Mouse (Mus musculus): ENCODE measurements around the gene Ace2.

Ace2 gene

DNA sequence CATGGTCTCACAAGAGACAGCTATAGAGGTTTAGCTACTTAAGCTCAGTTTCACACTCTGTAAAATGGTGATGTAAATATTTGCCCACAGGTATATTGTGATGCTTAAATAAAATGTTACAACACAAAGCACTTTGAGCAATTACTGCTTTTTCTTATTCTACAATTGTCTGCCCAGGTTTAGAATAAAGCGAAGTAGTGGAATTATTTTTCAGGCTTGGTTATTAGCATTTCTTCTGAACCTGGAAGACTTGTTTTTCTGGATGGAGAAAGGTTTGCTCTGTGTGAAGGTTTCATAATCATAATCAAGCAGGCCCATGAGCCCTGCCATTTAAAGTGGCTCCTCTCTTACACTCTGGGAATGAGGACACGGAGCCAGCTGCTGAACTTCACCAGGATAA is at the start of gene Ace2:
Gene Ace2, plus strand, starts transcription at position 301 of the 400 bp plus-strand sequence.
- DNase-seq: no peak

DNA sequence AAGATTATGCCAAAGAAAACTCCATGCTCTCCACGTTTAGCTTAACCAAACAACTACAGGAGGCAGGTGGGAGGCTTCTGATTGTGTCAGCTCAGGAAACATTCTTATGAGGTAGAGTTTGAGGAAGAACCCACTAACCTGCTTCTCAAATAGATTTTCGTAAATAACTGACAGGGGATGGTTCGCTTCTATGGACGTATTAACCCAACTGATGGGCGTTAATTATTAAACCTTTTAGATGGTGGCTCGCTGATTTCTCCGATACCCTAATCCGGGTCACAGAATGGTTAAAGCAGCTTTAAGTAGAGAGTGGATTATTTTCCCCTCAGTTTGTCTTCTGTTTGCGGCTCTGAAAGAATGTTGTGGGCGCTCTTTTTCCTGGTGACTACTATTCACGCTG is 49.2 kb upstream of the Ace2 start:
- DNase-seq: no peak

DNA sequence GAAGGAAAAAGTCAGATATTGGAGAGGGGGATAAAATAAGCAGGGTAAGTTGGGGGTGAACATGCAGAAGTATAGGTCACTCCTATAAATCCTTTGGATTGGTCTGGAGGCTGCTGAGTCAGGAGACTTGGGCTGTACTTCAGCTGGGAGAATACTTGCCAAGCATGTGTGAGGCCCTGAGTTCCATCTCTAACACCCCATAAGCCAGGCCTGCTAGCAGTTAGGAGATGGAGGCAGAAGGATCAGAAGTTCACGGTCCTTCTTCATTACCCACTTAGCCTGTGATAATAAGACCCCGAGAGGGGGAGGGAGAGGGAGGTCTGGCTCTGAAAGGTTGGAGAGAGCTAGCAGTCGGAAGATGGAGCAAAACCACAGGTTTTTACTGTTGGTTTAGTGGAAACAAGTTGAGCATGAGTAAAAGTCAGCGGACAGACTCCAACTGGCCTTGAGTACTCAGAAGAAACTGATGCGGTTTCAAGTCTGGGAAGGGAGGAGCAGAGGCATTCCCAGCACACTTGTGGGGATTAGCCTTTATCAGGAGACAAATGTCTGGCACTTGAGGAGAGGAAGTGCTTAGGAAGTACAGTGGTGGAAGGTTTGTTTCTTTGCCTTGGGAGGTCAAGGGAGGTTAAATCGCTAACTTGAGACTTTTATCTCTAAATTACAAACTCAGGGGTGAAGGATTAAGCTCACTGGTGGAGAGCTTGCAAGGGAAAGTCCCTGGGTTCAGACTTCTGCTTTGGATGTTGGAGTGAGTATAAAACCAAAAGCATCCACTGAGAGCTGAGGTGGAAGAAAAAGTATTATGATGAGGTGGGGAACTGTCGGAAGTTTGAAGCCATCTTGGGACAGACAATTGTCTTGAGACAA is 46.6 kb upstream of the Ace2 start:
- no peak for DNase-seq

DNA sequence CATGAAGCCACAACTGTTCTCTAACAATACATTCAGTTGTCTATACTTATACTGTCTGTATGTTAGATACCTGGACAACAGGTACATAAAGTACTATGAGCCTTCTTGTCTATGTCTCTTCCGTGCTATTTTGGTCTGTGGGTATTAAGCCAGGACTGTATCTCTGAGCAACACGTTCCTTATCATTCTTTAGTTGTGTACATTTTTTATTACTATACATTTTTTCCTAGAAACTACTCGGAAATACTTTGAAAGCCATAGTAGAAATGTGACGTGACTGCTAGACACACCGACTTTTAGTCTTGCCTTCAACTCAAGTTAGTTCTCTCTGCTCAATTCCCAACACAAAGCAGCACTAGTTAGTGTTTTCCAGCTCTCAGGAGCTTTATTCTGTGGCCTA is 45.7 kb upstream of the Ace2 start:
- no peak for DNase-seq

DNA sequence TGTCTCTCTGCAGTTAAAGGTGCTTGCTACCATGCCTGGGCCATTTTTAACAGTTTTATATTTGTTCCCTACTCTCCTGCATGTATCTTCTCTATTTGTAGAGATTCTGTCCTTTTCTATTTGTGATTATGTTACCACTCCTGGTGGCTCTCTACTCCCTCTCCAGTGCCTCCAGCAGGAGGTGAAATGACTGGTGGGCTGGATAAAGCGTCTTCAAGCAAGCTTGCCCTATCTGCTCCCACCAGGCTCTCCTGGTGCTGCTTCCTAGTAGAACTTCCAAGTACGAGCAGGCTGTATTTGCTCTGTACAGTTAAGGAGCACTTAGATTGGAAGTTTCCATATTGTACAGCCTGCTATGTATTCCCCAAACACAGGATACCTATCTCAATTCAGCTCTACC is 43.3 kb upstream of the Ace2 start:
- no peak for DNase-seq

DNA sequence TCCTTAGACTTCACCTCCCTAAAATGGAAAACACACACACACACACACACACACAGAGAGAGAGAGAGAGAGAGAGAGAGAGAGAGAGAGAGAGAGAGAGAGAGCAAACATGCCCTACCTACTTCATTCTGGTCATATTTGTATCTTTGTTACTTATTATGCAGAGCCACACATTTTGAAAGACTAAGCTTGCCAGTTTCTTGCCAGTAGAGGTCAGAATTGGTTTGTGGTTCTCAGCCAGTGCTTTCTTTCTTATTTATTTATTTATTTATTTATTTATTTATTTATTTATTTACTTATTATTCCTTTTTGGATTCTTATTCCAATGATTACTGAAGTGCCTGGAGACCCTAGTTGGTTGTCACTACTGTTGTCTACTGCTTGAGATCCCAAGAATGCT is 37.6 kb upstream of the Ace2 start:
- DNase-seq: no peak

DNA sequence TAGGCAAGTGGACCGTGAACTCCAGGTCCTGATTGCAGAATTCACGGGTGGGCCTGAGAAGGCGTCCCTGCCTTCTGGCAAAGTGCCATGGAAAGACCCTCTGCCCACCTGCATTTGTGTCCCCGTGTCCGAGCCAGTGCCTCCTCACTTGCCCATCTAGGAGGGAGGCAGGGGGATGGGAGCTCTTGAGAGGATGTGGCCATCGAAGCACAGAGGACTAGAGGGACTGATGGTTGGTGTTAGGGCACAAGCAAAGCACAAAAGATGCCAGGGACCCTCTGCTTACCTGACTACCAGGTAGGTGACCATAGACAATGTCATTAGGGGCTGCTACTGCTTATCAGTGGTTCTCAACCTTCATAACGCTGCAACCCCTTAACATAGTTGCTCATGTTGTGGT is 36.9 kb upstream of the Ace2 start:
- DNase-seq: no peak

DNA sequence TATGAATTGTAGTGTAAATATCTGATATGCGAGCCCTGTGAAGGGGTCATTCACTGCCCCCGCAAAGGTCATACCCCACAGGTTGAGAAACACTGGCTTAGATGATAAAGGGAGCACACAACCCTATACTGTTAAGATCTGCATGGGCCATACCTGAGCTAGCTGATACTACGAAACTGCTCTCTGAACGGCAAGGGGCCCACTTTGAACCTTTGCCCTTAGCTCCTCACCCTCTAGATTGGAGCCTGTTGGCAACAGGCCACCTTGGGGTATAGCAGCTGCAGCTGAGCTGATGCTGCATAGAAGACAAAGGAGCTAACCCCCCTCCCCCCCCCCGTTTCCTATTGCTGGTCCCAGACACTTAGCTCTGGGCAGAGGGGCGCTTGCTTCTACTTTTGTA is 36.5 kb upstream of the Ace2 start:
- DNase-seq: no peak

DNA sequence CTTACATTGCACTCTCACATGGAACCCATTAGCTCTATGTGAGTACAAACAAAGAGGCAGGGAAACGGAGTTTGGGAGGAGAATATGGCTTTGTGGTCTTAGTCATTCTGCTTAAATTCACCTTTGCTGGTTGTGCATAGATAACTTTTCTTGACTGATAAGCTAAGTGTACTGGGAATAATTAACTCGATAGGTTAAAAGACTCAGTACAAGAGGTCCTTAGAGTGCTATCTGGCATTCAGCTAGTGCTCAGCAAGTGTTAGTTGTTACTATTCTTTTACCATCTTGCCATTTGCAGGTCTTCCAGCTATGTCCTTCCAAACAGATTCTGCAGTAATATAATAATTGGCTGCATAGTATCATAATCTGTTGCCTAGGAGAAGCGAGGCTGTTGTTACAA is 28.0 kb upstream of the Ace2 start:
- DNase-seq: no peak

DNA sequence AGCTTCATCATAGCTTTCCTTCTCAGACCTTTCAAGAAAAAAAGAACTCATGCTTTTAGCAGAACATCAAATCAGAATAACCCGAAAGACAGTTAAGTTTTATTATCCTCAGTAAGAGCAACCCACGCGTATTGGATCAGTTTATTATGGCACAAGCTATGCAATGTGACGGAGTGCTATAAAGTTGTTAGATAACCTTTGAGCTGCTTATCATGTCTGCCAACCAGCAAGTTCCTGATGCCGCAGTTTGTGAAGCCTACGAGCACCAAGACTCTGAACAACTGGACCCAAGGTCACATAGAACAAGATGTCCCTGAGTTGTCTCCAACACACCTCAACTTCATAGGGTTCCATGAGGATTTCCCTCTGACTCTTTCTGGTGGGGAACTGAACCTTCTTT is 25.4 kb upstream of the Ace2 start:
- no peak for DNase-seq

DNA sequence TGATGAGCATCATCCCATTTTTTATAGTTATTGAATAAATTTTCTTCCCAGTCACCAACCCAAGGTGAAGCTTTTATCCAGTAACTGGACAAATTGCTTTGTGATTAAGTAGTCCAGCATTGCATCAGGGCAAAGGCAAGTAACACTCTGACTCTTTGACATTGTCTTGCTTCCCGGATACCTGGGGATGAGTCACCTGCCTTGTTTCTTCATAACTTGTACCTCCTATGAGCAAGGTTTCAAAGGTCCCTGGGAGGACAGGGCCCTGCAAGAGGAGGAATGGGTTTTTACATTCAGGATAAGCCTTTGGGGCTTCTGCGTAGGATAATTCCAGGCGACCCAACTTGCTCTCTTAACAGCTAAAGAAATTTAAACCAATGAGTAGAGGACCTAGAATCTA is 15.2 kb upstream of the Ace2 start:
- no peak for DNase-seq

DNA sequence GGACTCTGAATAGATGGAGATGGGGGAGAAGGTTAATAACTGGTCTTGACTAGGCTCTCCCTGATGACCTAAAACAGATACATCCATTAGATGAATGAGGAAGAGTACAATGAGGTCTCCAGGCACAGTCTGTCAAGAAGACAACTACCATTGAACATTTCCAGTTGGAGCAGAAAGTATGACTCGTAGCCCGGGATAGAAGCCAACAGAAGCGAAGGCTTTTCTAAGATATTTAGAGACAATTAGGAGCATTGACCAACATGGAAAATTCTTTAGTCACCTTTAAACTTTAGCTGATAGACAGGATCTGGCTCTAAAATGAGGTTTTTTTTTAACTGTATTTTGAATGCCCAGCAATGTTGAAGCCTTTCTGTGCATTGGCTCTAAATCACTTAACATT is 5.6 kb upstream of the Ace2 start:
- no peak for DNase-seq

DNA sequence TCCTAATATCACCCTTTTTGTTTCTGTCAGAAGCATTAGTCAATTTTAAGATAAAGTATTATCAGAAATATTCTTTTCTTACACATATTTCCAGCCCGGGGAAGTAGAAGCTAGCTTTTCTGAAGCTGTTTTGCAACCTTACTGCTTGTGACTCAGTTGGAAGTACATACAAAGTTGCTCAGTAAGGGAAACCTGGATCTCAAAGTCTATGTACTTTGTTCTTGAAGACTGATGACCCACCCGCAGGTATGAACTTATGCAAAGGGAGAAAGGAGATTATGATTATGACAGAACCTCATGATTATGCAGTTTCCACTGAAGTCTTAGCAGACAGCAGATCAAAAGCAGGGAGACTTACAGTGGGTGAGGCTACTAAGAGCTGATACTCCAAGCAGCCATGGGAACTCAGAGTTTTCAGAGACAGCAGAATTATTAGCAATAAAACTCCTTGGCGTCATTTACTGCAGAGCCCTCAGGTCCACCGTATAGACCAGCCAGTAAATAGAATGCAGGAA is 3.8 kb upstream of the Ace2 start:
- no peak for DNase-seq

DNA sequence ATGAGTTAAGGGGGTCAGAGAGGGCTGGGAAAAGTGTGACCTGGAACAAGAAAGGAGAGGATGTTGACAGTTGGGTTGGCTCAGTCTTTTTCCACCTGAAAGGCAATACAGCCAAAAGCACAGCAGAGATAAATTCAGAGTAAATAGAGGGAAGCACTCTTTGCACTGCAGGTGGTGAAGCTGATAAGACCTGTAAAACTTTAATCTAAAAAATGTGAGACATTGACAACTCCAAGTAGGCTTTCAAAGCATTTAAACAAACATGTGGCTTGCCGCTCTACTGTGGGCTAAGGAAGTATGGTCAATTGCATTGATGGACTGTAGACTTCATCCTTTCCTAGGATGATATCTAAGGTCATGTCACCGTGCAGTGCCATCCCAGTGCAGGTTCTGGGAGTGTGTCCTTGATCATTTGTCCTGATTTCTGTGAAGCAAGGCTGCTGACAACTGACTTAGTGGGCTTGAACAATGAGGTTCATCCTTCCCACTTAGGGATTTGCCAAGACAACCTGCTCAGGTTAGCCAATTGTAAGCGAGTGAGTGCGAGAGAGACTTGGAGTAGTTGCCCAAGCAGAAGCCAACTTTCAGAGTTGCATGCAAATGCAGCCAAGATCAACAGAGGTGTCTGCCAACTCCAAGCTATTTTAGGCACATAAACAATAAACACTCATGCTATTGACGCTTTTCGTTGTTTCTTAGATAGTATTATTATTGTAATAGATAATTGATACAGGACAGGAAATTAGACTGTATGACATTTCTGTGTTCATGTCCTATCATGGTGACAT is 6.5 kb downstream of the Ace2 start:
- no peak for DNase-seq

DNA sequence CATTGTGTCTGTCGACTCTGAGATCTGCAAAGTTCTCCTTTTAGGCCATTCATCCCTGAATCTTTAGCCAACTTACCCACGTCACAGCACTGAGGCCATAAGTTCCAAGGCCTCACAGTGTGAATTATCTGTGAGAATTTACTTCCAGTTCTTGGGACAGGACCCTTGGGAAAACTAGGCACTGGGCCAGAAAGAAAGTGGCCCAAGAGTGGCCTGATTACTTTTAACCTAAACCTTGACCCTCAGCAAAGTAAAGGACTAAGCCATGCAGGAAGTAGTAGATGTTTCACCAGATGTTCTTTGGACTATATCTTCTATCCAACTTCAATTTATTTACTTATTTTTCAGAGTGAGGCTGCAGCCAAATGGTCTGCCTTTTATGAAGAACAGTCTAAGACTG is 13.6 kb downstream of the Ace2 start:
- DNase-seq: no peak

DNA sequence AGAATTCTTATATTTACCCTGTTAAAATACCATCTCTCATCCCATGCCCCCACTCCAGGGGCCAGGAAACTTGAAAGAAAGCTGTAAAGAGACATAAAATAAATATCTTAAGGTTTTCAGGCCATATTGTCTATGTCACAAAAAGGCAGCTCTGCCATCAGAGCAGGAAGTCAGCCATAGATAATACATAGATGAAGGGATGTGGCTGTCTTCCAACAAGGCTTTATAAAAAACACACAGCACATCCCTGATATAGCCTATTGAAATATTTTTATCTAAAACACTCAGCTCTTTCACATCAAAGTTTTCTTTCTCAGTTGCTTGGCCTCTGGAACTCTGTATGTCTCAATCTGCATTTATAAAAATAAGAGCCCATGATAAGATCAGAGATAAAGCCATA is 14.5 kb downstream of the Ace2 start:
- DNase-seq: no peak

DNA sequence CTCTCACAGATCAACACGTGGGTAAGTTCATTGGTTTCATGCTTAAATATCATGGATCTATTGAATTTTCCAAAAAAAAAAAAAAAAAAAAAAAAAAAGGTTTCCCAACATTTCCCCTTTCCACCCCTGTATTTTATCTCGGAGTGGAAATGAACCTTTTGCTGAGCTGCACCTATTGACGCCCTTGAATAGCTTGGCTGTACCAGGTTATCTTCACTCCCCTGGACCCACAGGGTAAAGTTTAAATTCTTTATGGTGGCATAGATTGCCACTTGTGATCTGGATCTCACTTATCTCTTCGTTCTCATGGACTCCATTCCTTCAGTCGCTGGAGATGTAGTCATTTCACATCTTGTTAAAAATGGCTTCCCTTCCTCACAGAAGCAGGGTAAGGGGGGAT is 15.5 kb downstream of the Ace2 start:
- DNase-seq: no peak

DNA sequence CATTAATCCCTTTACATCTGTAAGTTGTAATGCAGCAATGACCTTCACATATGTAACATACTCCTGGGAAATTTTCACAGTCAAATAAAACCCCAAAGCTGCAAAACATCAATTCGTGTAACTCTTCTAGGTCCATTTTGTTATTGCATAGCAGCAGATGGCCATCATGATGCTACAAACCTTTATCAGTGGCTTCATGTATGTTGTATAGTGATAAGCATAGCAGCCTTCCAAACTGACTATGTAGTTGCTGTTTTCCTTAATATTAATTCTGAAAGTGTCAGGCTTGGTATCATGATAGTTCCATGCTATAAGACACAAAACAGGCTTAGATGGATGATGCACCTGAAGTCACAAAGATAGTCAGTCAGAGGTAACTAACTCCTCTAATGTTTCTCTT is 25.5 kb downstream of the Ace2 start:
- no peak for DNase-seq

DNA sequence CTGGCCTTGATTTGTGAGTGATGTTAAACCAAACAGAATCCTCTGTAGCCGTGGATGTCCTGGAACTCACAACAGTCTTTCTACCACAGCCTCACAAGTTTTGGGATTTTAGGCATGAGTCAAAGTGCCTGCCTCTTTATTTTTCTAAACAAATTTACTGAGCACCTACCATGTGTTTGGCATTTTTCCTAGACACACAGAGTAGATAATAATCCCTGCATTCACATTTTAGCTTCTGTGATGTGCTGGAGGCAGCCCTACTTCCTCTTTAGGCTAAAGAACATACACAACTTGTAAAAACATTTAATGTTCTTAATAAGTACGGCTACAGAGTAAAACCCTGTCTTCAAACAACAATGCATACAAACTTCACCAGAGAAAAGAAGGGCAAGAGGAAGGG is 31.9 kb downstream of the Ace2 start:
- no peak for DNase-seq

DNA sequence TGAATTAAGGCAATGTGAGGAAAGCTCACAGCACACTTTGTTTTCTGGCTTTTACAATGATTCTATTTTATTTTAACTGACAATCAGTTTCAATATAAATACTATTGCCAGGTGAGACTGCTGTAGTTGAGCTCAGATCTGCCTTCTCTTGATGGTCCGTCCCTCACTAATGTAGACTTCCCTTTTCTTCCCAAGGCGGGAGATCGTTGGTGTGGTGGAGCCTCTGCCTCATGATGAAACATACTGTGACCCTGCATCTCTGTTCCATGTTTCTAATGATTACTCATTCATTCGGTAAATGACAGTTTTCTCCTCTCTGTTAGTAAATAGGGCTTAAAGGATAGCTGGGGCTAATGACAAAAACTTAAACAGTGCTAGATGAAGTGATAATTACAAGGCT is 34.7 kb downstream of the Ace2 start:
- DNase-seq: no peak

DNA sequence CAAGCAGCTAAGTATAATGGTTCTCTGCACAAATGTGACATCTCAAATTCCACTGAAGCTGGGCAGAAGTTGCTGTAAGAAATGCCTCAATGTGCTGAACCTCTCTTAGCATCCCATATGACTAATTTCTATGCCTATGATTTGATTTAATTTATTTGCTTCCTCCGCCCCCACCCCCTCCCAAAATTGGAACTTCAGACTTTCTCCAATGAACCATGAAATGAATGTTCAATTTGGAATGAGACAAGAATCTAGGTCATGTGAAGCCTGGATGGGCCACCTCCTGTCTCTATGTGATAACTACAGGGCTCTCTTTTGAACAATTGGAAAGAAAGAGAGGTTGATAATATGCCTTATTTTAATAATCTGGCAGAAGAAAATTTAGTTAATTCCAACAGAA is 36.2 kb downstream of the Ace2 start:
- no peak for DNase-seq

DNA sequence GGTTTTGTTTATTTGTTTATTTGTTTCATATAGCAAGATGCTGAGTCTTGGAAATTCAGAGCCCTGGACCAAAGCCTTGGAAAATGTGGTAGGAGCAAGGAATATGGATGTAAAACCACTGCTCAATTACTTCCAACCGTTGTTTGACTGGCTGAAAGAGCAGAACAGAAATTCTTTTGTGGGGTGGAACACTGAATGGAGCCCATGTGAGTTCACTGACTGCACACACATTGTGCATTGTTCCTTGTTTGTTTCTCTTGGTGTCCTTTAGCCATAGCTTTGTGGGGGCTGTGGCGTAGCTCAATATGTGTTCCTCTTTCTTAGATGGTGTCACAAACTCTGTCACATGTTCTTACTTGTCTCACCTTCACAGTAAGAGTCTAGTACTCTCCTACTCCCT is 36.6 kb downstream of the Ace2 start:
- DNase-seq: no peak

DNA sequence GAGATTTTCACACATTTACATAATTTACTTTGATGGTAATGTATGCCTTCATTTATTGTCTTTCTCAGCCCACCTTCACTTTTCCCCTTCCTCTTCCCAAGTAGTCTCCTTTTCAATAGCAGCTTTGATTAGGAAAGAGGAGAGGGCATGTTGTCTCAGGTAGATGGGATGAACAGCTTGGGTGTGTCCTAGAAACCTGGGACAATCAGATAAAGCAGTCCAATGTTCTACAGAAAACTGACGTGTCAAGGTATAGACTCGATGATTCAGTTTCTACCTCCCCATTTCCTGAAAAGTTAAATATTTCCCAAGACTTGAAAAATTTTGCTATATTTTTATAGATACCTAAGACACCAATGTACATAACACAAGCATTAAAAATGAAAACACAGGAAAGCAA is 39.7 kb downstream of the Ace2 start:
- DNase-seq: no peak

DNA sequence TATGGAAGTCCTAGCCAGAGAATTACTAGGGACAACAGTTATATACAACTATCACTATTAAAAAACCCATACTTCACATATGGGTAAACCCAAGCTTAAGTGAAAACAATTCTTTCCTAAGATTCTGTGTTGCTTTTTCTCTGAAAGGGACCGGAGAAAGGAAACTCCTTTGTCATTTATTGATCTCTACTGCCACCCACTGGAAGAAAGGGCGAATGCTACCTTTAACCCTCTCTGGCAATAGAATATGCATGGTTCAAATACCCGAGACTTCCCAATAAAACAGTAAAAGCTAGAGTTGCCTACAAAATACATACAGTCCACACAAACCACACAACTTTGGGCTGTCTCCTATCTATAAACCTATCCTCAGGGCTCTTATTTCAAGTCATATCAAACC is 40.6 kb downstream of the Ace2 start:
- peak; percentile 41 to 61 for DNase-seq
